Mouse (Mus musculus): ENCODE results near the gene Tbx5. TPM values are rescaled to one million over a fixed set of nuclear protein-coding genes. Genes with fewer than 3 reads are reported as not detected.

The Tbx5 gene
- total and polyA plus RNA-seq, 2 experiments from 2014 or later = 0.04 TPM; not detected in 1

DNA sequence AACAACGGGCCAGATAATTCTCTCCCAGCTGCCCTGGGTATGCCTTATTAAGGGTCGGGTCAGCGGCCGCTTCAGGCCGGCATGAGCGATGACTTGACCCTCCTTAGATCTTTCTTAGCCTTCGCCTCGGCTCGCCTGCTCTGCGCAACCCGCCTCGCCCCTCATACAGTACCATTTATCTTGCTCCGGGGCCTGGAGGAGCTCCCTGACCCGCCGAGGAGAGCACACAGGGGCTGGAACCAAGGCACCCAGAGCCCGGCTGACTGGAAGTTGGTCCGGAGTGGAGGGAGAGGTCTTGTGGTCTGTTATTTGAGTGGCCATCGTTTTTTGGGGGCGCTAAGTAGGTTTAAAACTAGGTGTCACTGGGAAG is 4.8 kb downstream of the Tbx5 start:
- Histone ChIP-seq H3K4me3 (ENCODE audit: low read length) (no peak overlapping the region), H3K4me2 (ENCODE audit: low read depth, low read length) (no peak overlapping the region), H3K36me3 (ENCODE audit: insufficient read depth, low read length) (no peaks in the 10 kb centered on the region), H3K27me3 (ENCODE audit: insufficient read depth, low read length) (peaks cover 90% of the 10 kb centered on the region), H3K27ac (no peak overlapping the region), H3K9ac (replicated peaks; ENCODE audit: low read length) (no peak overlapping the region), H3K9me3 (ENCODE audit: low read length) (no peaks in the 10 kb centered on the region), H3K4me1 (ENCODE audit: insufficient read depth, low read length) (no peaks in the 10 kb centered on the region)
- under 1% methylated on average over 19 of the region's 19 CpGs for WGBS
- TF ChIP-seq CTCF (IDR thresholded peaks at IDR 0.05; ENCODE audit: low read depth) = no peak
- DNase-seq (ENCODE audit: low spot score) (no peak), ATAC-seq (no peak)

GRCm38 (mm10) chr5:119837861-119838260 is 5.4 kb downstream of the Tbx5 start:
- 7% methylated on average over 3 of the region's 3 CpGs for WGBS
- ATAC-seq (no peak), DNase-seq (ENCODE audit: low spot score) (no peak)
- no peaks in the 10 kb centered on the region for H3K9me3 ChIP-seq (ENCODE audit: low read length)
- H3K4me3 ChIP-seq (ENCODE audit: low read length) = no peak overlapping the region
- H3K4me1 ChIP-seq (ENCODE audit: insufficient read depth, low read length) = no peaks in the 10 kb centered on the region
- no peak overlapping the region for H3K27ac ChIP-seq
- H3K36me3 ChIP-seq (ENCODE audit: insufficient read depth, low read length) = no peaks in the 10 kb centered on the region
- no peak overlapping the region for H3K4me2 ChIP-seq (ENCODE audit: low read depth, low read length)
- H3K9ac ChIP-seq (replicated peaks; ENCODE audit: low read length) = no peak overlapping the region
- H3K27me3 ChIP-seq (ENCODE audit: insufficient read depth, low read length) = peaks cover 90% of the 10 kb centered on the region
- TF ChIP-seq CTCF (IDR thresholded peaks at IDR 0.05; ENCODE audit: low read depth) = no peak

- ATAC-seq = no peak
- no peak overlapping the region for H3K4me3 ChIP-seq (ENCODE audit: low read length)
Observed at GRCm38 (mm10) chr5:119838441-119838840, 6.0 kb downstream of the Tbx5 start.

GRCm38 (mm10) chr5:119839156-119839555 is 6.7 kb downstream of the Tbx5 start:
- Histone ChIP-seq H3K4me1 (ENCODE audit: insufficient read depth, low read length) (no peaks in the 10 kb centered on the region), H3K27ac (no peak overlapping the region), H3K27me3 (ENCODE audit: insufficient read depth, low read length) (peaks cover 90% of the 10 kb centered on the region), H3K9ac (replicated peaks; ENCODE audit: low read length) (no peak overlapping the region), H3K4me3 (ENCODE audit: low read length) (no peak overlapping the region), H3K9me3 (ENCODE audit: low read length) (no peaks in the 10 kb centered on the region), H3K4me2 (ENCODE audit: low read depth, low read length) (no peak overlapping the region), H3K36me3 (ENCODE audit: insufficient read depth, low read length) (no peaks in the 10 kb centered on the region)
- WGBS = 1% methylated on average over 16 of the region's 16 CpGs
- ATAC-seq = no peak
- TF ChIP-seq CTCF (IDR thresholded peaks at IDR 0.05; ENCODE audit: low read depth) = no peak
- DNase-seq (ENCODE audit: low spot score) = no peak

More at GRCm38 (mm10) chr5:119838441-119838840, 6.0 kb downstream of the Tbx5 start:
- no peaks in the 10 kb centered on the region for H3K4me1 ChIP-seq (ENCODE audit: insufficient read depth, low read length)
- no peak for DNase-seq (ENCODE audit: low spot score)
- no peak for TF ChIP-seq CTCF (IDR thresholded peaks at IDR 0.05; ENCODE audit: low read depth)
- no peak overlapping the region for H3K4me2 ChIP-seq (ENCODE audit: low read depth, low read length)
- WGBS = 3% methylated on average over 7 of the region's 7 CpGs
- H3K27ac ChIP-seq = no peak overlapping the region
- H3K9me3 ChIP-seq (ENCODE audit: low read length) = no peaks in the 10 kb centered on the region
- no peak overlapping the region for H3K9ac ChIP-seq (replicated peaks; ENCODE audit: low read length)
- H3K36me3 ChIP-seq (ENCODE audit: insufficient read depth, low read length) = no peaks in the 10 kb centered on the region
- H3K27me3 ChIP-seq (ENCODE audit: insufficient read depth, low read length) = peaks cover 90% of the 10 kb centered on the region

- Histone ChIP-seq H3K4me1 (ENCODE audit: insufficient read depth, low read length) (no peaks in the 10 kb centered on the region), H3K4me2 (ENCODE audit: low read depth, low read length) (no peak overlapping the region), H3K4me3 (ENCODE audit: low read length) (no peak overlapping the region), H3K36me3 (ENCODE audit: insufficient read depth, low read length) (no peaks in the 10 kb centered on the region), H3K27ac (no peak overlapping the region), H3K9me3 (ENCODE audit: low read length) (no peaks in the 10 kb centered on the region), H3K27me3 (ENCODE audit: insufficient read depth, low read length) (peaks cover 90% of the 10 kb centered on the region), H3K9ac (replicated peaks; ENCODE audit: low read length) (no peak overlapping the region)
- DNase-seq (ENCODE audit: low spot score) (no peak), ATAC-seq (no peak)
- WGBS = 1% methylated on average over 34 of the region's 34 CpGs
- no peak for TF ChIP-seq CTCF (IDR thresholded peaks at IDR 0.05; ENCODE audit: low read depth)
Observed at GRCm38 (mm10) chr5:119839616-119840368, 7.3 kb downstream of the Tbx5 start.

- Histone ChIP-seq H3K4me3 (ENCODE audit: low read length) (no peak overlapping the region), H3K9ac (replicated peaks; ENCODE audit: low read length) (no peak overlapping the region), H3K27ac (no peak overlapping the region), H3K4me2 (ENCODE audit: low read depth, low read length) (no peak overlapping the region), H3K9me3 (ENCODE audit: low read length) (no peaks in the 10 kb centered on the region), H3K36me3 (ENCODE audit: insufficient read depth, low read length) (no peaks in the 10 kb centered on the region), H3K4me1 (ENCODE audit: insufficient read depth, low read length) (no peaks in the 10 kb centered on the region), H3K27me3 (ENCODE audit: insufficient read depth, low read length) (peaks cover 91% of the 10 kb centered on the region)
- ATAC-seq (no peak), DNase-seq (ENCODE audit: low spot score) (no peak)
- TF ChIP-seq CTCF (IDR thresholded peaks at IDR 0.05; ENCODE audit: low read depth) = no peak
- WGBS = 1% methylated on average over 7 of the region's 7 CpGs
Observed at GRCm38 (mm10) chr5:119840404-119840803, 7.9 kb downstream of the Tbx5 start.

Data from hindbrain, postnatal 0 days (tissue).